Mouse (Mus musculus): ENCODE data around the gene Prmt1. TPM values are rescaled to one million over a fixed set of nuclear protein-coding genes. Genes with fewer than 3 reads are reported as not detected.

Gene Prmt1
- polyA plus RNA-seq (2017; shearing (Covaris generic)), result 143 TPM

DNA sequence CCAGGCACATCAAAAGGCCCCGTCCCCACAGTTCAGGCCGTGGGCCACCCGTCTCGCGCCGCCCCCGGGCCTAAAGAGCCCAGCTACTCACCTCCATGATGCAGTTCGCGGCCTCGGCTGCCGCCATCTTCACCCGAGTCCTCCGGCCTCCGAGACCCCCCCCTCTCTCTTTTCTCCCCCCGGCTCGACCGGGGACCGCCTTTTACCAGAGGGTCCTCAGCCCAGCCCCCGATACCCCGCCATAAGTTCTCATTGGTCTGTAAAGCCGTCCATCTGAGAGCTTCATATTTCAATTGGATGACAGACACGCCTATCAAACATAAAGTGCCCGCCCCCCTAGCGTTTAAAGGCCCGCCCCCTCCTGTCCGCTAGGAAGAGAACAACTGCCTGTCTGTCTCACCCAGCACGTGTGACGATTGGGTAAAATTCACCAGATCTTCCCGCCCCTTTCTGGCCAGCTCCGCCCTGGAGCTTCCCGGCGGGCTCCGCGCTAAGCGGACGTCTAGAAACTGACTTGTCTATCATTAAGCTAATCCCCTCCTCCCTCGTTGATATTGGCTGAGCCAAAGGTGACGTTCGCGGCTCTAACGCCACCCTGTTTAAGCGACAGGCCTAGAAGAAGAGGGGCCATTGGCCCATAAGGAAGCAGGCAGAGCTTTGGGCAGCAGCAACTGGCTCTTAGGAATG is at the start of gene Prmt1:
Gene Prmt1, minus strand, starts transcription at position 377 of the 687 bp plus-strand sequence.

DNA sequence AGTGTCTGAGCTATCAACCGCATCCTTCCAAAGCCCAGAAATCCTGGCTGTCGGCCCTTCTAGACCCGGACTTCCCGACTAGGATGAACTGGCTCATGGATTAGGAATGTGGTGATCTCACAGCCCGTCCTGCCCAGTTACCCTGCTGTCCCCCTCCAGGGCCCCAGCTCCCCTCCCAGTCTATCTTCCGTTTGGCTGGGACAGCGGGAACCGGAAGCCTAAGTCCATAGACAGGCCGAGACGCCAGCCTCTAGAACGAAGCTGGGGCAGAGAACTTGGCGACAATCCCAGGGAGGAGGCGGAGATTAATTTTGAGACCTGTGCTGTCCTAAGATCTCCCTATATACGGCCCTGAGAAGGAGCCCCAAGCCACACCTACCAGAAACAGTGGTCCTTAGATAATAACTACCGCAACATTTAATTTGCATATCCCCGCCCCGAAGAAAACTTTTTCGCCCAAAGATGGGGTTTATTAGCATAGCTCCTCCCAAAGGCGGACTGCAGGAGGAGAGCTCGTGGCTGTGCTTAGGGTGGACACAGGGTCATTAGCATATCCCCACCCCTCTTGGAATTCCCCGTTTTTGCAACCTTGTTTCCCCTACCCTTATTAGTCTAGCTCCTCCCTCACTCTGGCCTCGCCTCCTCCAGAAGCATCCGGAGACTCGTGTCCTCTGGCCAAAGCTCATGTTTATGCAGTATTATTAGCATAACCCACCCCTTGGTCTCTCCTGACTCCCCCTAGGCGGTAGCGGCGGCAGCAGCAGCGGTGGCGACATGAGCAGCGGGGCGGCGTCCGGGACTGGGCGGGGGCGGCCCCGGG is 31.1 kb upstream of the Prmt1 start, which contains the start of gene Rras:
Gene Rras, plus strand, starts transcription at position 720 of the 820 bp plus-strand sequence.

DNA sequence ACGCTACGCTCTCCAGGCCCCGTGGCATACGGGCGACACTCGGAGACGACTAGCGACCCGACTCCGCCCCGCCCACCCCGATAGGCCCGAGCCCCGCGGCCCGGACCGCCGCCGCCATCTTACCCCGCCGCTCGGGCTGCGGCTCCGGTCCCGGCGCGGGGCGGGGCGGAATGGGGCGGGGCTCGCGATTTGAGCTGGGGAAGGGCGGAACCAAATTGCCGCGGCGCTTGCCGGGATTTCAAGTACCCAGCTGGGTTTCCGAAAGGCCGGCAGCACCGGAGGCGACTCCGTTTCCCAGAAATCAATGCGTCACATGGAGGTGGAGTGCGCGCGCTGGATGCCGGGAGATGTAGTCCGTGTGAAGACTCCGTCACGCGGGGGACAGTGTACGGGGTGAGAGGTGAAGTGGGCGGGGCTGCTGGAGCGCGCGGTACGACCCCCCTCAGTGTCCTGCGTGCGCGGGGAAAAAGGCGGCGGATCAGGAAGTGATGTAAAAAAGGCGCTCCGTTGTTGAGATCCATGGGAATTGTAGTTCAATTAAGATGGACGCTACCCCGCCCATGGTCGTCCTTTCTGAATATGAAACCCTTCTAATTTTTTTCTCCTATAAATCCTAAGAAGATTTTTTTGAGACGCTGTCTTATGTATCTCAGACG is 29.7 kb upstream of the Prmt1 start, which contains the start of gene Scaf1:
Gene Scaf1, minus strand, starts transcription at position 407 of the 656 bp plus-strand sequence.

DNA sequence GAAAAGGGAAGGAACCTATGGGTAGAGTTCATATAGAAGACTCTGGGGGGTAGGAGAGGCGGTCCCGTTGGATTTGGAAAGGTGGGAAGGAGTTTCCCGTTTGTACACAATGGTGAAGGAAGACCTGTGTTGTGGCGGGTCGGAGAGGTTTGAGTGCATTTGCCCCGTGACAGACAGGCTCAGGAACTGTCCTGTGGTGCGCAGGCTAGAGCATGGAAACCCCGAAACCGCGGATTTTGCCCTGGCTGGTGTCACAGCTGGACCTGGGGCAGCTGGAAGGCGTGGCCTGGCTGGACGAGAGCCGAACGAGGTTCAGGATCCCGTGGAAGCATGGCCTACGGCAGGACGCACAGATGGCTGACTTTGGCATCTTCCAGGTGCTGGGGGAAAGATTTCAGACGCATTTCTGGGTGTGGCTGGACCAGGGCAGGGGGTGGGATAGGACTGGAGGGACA is 12.2 kb upstream of the Prmt1 start, which contains the start of gene Bcl2l12:
Gene Bcl2l12, minus strand, starts transcription at position 212 of the 455 bp plus-strand sequence.

DNA sequence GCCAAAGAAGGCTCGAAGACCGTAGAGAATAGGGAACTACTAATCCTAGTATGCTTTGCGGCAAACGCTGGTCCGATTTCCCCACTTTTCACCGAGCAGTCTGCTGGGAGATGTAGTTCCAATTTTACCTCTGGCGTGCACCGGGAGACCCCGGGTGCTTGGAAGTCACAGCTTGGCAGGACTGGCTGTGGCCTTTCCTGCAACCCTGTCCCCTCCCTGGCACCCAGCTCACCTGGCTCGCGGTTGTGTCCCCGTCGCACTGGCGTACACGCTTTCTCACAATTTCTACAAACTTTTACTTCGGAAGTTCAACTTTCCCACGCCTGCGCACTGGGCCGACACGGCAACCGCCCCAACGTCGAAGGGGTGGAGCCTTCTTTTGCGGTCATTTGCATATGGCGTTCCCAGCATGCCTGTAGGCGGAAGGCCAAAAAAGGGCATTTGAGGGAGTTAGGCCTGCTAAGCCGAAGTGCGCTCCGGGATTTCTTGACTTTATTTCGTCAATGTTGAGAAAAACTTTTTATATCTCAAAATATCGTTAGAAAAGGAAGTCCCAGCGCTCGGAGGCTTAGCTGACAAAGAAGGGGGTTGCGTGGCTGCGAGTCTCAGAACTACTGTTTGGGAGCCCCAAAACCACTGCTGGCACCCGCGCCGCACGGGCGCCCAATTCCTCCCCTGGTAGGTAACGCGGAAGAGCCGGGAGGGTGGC is 11.0 kb upstream of the Prmt1 start, which contains the start of gene Irf3:
Gene Irf3, plus strand, starts transcription at position 418 of the 709 bp plus-strand sequence.

DNA sequence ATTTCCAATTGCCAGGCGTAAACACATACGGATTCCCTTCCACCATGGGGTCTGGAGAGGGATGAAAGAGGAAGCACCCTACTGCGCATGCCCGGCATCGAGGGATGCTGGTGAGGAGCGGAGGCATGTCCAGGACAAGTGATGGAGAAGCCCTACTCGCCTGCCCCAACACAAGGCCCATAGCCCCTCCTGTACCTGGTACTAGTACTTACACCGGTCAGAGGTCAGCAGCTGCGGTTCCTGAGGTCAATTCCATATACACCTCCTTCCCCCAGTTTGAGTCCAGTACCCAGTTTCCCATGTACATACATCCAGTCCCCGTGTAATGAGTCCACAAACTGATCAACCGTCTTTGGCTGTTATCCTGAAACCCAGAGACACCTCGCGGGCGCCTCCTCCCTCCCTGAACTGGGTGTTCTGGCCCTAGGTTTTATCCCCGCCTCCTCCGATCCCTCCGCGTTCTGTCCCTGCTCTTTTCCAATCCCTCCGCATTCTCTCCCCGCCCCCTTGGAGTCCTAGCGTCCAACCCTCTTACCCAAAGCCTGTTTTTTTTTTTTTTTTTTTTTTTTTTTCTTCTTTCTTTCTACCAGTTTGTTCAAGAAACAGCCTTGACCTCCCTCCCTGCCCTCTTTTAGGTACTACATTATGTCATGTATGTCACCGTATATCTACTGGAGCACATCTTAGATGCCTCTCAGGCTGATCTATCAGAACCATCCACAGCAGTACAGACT is 11.8 kb downstream of the Prmt1 start, which contains the start of gene Cpt1c:
Gene Cpt1c, minus strand, starts transcription at position 469 of the 734 bp plus-strand sequence.

GRCm38 (mm10) chr7:44942904-44943303 is 43.5 kb downstream of the Prmt1 start, which contains the start of gene Tsks:
TSS of gene Tsks (plus strand) at chr7:44943204.

GRCm38 (mm10) chr7:44929204-44930151 is 56.9 kb downstream of the Prmt1 start, which contains the start of gene Ap2a1:
TSS of gene Ap2a1 (minus strand) at chr7:44929496.

Other genes starting within 250 kb of the Prmt1 start
- 85.2 TPM for gene Vrk3, start 238.2 kb downstream of the Prmt1 start, polyA plus RNA-seq (2017; shearing (Covaris generic))
- 0.40 TPM for gene Zfp473, start 235.5 kb downstream of the Prmt1 start, polyA plus RNA-seq (2017; shearing (Covaris generic))
- gene Nup62, start 170.5 kb downstream of the Prmt1 start, polyA plus RNA-seq (2017; shearing (Covaris generic)), result 31.8 TPM
- gene Il4i1, start 170.2 kb downstream of the Prmt1 start, polyA plus RNA-seq (2017; shearing (Covaris generic)), result 0.23 TPM
- gene Atf5, start 169.9 kb downstream of the Prmt1 start, polyA plus RNA-seq (2017; shearing (Covaris generic)), result 0.22 TPM
- 18.9 TPM for gene Akt1s1, start 137.6 kb downstream of the Prmt1 start, polyA plus RNA-seq (2017; shearing (Covaris generic))
- gene Tbc1d17, start 137.5 kb downstream of the Prmt1 start, polyA plus RNA-seq (2017; shearing (Covaris generic)), result 66.3 TPM
- 71.7 TPM for gene Pnkp, start 129.4 kb downstream of the Prmt1 start, polyA plus RNA-seq (2017; shearing (Covaris generic))
- 20.2 TPM for gene Ptov1, start 116.8 kb downstream of the Prmt1 start, polyA plus RNA-seq (2017; shearing (Covaris generic))
- 52.8 TPM for gene Med25, start 93.9 kb downstream of the Prmt1 start, polyA plus RNA-seq (2017; shearing (Covaris generic))
- 18.5 TPM for gene Fuz, start 90.5 kb downstream of the Prmt1 start, polyA plus RNA-seq (2017; shearing (Covaris generic))
- gene Ap2a1, start 57.1 kb downstream of the Prmt1 start, polyA plus RNA-seq (2017; shearing (Covaris generic)), result 45.9 TPM
- 0.28 TPM for gene Tsks, start 43.4 kb downstream of the Prmt1 start, polyA plus RNA-seq (2017; shearing (Covaris generic))
- gene Cpt1c, start 11.7 kb downstream of the Prmt1 start, polyA plus RNA-seq (2017; shearing (Covaris generic)), result 0.67 TPM
- 134 TPM for gene Irf3, start 11.1 kb upstream of the Prmt1 start, polyA plus RNA-seq (2017; shearing (Covaris generic))
- gene Bcl2l12, start 12.1 kb upstream of the Prmt1 start, polyA plus RNA-seq (2017; shearing (Covaris generic)), result 13.6 TPM
- 22.3 TPM for gene Scaf1, start 29.8 kb upstream of the Prmt1 start, polyA plus RNA-seq (2017; shearing (Covaris generic))
- 25.1 TPM for gene Rras, start 31.4 kb upstream of the Prmt1 start, polyA plus RNA-seq (2017; shearing (Covaris generic))
- 1.0 TPM for gene Prr12, start 66.3 kb upstream of the Prmt1 start, polyA plus RNA-seq (2017; shearing (Covaris generic))
- gene Nosip, start 75.9 kb upstream of the Prmt1 start, polyA plus RNA-seq (2017; shearing (Covaris generic)), result 78.5 TPM
- 1.6 TPM for gene Prrg2, start 76.1 kb upstream of the Prmt1 start, polyA plus RNA-seq (2017; shearing (Covaris generic))
- 5.5 TPM for gene Rcn3, start 105.7 kb upstream of the Prmt1 start, polyA plus RNA-seq (2017; shearing (Covaris generic))
- 6.4 TPM for gene Fcgrt, start 117.3 kb upstream of the Prmt1 start, polyA plus RNA-seq (2017; shearing (Covaris generic))
- 1,883 TPM for gene Rps11, start 137.9 kb upstream of the Prmt1 start, polyA plus RNA-seq (2017; shearing (Covaris generic))
- gene Rpl13a, start 142.2 kb upstream of the Prmt1 start, polyA plus RNA-seq (2017; shearing (Covaris generic)), result 3,183 TPM
- not detected for gene Gm45713, start 149.7 kb upstream of the Prmt1 start, polyA plus RNA-seq (2017; shearing (Covaris generic))
- gene Flt3l, start 149.9 kb upstream of the Prmt1 start, polyA plus RNA-seq (2017; shearing (Covaris generic)), result 165 TPM
- 28.2 TPM for gene Pih1d1, start 167.7 kb upstream of the Prmt1 start, polyA plus RNA-seq (2017; shearing (Covaris generic))
- 36.2 TPM for gene Aldh16a1, start 168.0 kb upstream of the Prmt1 start, polyA plus RNA-seq (2017; shearing (Covaris generic))
- not detected for gene Slc17a7, start 177.4 kb upstream of the Prmt1 start, polyA plus RNA-seq (2017; shearing (Covaris generic))
- gene Gfy, start 193.0 kb upstream of the Prmt1 start, polyA plus RNA-seq (2017; shearing (Covaris generic)), result not detected
- not detected for gene Pth2, start 194.4 kb upstream of the Prmt1 start, polyA plus RNA-seq (2017; shearing (Covaris generic))
- gene Ccdc155, start 218.3 kb upstream of the Prmt1 start, polyA plus RNA-seq (2017; shearing (Covaris generic)), result 0.95 TPM
- gene Dkkl1, start 225.6 kb upstream of the Prmt1 start, polyA plus RNA-seq (2017; shearing (Covaris generic)), result 66.4 TPM
- gene Tead2, start 229.2 kb upstream of the Prmt1 start, polyA plus RNA-seq (2017; shearing (Covaris generic)), result 1.7 TPM

All from effector memory CD4-positive, alpha-beta T cell, adult 7 months (primary cell).